Mouse (Mus musculus) brain, adult 2 months (tissue): ENCODE results near the gene Zfp651.

Experiments used
- DNase-seq: peaks from one replicate; pipeline ENCODE4 v3.0.0; 2011; ENCODE audit warnings: low read depth, low spot score

Gene Zfp651

DNA sequence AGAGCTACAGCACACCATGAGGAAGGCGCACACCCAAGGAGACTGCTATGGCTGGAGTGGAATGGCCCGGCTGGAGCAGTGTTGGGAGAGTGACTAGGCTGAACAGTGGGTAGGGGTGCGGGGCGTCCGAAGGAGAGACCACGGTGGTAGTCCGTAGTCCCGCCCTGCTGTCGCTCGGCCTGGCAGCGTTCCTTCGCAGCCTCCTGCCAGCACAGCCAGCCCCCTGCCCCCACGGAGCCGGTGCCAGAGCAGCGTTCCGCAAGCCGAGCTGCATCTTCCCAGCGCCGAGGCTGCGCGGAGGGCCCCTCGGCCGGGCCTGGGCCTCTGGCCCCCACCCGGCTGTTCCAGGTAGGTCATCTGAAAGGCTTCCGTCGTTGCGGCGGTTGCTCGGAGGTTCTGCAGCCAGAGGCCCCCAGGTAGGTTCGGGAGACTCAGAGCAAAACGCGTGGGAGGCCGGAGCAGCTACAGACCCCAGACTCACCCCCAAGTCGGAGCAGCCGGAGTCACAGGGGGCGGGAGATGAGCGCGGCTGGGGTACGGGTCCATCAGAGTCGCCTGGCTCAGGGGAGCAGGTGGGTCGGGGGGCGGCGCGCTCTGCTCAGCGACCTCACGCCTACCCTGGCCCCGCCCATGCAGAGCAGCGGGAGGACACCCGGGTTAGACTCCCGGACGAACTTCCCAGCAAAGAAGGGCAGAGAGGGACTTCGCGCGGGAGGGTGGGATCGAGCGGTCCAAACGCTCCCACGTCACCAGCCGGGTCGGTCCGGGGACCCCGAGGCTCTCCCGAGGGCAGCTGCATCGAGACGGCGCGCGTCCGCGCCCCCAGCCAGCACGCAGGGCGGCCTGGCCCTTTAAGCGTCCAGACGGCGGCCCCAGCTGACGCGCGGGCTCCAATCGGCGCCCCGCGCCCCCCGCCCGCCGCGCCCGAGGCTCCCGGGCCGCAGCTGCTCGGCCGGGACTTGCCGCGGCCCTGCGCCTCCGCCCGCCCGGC is at the start of gene Zfp651:
TSS of gene Zfp651 (plus strand) at position 240 of the 991 bp plus-strand sequence.
- DNase-seq = peak; percentile 81

DNA sequence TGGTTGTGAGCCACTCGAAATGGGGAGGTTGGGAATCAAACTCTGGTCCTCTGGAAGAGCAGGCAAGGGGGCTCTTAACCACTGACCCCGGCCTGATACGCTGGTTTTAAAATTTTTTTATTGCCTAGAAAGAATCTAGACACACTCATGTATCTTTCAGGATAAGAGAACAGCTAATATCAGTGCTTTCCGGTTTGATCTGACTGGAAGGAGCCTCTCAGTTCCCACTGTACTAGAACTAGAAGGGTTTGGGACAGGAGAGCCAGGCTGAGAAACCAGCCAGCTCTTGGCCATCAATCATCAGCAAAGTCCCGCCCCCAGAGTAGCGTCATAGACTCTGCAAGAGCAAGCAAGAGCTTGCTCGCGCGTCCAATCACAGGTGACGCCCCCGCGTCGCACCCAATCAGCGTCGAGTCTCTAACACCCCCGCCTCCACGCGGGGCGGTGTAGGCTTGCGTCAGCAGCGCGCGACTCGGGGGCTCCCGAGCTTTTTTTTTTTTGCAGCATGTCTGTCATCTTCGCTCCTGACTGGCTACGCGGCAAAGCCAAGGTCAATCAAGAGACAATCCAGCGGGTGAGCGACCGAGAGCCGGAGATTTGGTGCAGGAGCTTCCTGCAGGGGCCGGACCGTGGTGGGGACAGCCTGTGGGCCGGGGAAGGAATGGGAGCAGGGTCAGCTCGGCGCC is 49.1 kb upstream of the Zfp651 start, which contains the start of gene Ss18l2:
TSS of gene Ss18l2 (plus strand) at position 432 of the 686 bp plus-strand sequence.
- DNase-seq = peak; percentile 100

DNA sequence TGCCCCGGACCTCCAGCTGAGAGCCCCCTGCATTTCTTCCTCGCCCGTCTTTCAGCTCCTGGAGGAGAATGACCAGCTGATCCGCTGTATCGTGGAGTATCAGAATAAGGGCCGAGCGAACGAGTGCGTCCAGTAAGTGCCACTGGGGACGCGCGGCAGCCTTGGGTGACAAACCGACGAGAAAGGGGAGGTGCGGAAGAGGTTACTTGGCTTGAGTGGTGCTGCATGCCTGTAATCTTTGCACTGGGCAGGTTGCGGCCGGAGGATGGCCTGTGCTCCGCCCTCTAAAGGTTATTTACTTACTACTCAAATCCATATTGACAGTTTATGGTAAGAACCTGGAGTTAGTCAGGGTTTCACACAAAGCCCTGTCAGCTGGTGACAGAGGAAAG is 48.5 kb upstream of the Zfp651 start:
- DNase-seq = peak; percentile 44

DNA sequence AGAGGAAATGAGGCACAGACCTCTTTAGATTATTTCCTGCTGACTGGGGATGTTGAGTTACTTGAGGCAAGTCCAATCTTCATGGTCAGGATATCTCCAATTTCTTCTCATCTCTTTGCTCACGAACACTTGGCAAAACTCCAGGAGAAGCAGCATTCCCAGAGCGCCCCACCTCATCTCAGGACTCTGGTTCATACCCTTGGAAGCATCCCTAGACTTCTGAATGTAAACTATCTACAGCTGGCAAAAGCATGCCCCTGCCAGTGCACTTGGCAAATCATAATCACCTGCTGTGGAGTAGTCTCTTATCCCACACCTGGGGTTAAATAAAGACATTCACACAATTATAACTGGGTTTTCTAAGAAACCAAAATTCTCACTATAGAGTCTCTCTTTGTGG is 42.1 kb upstream of the Zfp651 start:
- no peak for DNase-seq

DNA sequence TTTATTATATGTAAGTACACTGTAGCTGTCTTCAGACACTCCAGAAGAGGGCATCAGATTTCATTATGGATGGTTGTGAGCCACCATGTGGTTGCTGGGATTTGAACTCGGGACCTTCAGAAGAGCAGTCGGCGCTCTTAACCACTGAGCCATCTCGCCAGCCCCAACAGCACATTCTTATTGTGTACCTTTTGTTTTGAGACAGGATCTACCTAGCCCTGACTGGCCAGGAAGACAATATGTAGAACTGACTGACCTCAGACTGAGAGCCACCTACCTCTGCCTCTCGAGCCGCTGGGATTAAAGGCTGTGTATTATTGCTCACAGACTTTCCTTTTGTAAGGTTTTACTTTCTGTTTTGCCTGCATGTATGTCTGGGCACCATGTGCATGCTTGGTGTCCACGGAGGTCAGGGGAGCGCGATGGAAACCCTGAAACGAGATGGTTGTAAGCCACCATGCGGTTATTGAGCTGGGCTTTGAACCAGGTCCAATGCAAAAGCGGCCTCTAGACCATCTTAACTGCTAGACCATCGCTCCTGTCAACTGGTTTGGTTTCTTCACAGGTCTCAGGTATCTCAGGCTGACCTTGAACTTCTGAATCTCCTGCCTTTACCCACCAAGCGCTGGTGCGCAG is 40.9 kb upstream of the Zfp651 start:
- no peak for DNase-seq

DNA sequence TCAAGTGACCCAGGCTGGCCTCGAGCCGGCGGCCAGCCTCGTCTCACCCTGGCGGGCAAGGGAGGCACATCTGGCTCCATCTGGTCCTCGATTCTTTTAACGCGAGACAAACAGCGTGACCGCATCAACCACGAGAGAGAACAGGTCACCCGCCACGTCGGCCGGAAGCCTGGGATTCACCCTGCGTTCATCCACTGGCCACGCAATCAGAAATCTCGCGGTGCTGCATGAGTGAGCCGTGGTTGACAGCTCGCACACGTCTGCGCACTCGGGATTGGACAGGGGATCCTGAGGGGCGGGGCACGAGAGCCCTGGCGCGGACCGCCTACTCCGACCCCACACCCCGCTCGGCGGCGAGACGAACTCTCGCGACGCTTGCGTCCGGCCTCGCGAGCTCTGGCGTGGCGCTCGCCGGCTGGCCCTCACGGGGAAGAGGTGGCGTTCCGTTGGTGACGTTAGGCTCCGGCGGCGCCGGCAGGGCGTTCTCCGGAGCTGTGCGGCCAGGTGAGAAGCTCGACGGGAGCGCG is 40.3 kb upstream of the Zfp651 start, which contains the start of gene Nktr:
TSS of gene Nktr (plus strand) at position 378 of the 527 bp plus-strand sequence.
- DNase-seq = peak; percentile 99

DNA sequence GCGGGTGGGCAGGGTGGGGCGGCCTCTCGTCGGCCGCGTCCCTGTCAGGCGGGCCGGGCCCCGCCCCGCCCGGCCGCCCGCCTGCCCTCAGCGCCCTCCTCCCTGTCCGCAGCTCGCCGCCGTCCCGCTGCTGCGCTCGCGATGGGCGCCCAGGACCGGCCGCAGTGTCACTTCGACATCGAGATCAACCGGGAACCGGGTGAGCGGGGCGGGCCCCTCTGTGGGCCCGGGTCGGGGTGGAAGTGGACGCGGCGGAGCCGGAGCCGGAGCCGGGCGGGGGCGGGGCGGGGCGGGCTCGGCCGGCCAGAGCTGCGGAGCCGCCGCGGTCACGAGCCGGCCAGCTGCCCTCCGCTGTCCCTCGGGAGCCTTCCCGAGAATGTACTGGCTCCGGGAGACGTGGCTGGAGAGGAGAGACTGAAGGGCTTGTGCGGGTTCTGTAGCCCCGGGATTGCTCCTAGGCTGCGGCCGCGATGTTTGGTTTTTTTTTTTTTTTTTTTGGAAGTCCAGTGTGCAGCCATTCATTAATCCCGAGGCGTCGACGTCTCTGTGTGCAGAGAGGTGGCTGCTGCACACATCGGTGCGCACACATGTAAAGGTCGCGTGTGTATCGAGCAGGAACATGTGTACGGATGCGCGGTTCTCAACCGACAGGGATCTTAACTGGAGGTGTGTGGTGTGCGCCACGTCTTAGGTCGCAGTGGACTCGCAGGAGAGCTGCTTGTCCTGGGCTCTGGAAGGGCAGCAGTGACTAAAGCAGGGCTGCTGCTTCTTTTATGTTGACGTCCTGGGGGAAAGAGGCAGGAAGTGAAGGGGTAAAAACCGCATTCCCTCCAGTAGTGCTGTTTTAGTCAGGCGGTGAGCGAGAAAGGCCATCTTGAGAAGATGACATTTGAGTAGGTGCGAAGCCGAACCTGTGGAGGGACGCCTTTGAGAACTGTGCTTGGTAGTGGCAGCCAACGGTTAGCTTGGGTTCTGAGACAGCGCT is 39.5 kb upstream of the Zfp651 start:
- DNase-seq = peak; percentile 52

DNA sequence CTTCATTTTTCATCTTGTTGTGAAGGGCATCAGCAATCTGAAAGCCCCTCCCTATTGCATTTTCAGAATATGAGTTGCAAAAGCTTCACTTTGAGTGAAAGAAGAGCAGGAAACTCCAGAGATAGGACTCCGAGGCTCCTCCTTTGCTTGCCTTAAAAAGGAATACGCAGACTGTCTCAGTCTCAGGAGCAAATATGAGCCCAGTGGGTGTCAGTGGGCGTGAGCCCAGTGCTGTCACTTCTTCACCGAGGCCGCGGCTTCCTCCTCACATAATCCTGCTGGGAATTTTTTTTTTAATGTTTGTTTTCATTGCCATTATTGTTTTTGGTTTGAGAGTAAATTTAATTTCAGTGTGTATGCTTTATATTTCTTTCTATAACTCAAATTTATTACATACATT is 18.6 kb upstream of the Zfp651 start:
- DNase-seq = peak; percentile 34

DNA sequence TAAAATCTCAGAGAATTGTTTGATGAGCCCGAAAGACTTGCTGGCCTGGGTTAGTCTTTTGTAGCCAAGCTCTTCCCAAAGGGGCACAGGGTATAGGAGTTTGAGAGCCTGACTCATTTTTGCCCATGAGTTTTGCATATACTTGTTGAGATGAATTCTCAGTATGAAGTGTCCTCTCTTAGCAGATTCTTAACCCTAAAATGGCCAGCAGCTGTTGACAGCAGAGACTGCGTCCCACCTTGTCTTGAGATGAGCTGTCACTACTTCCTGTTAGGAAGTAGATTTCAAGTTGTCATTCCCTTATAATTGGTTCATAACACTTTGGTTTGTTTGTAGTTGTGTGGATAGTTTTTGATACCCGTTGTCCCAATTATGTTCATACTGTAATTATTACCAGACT is 18.0 kb upstream of the Zfp651 start:
- DNase-seq = no peak

DNA sequence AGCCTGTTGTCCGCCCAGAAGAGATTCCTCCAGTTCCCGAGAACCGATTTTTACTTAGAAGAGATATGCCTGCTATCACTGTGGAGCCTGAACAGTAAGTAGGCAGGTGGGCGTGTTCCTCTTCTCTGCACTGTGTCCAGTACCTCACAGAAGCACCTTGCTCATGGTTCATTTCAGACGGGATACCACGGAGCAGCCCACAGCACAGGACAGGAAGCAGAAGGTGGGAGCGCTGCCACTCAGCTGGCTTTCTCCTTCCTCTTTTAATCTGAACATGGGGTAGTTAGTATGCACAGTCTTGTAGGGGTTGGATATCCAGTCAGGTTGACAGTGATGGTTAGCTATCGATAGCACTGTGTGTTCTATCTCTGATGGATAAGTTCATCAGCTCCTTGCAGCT is 15.1 kb upstream of the Zfp651 start:
- no peak for DNase-seq

DNA sequence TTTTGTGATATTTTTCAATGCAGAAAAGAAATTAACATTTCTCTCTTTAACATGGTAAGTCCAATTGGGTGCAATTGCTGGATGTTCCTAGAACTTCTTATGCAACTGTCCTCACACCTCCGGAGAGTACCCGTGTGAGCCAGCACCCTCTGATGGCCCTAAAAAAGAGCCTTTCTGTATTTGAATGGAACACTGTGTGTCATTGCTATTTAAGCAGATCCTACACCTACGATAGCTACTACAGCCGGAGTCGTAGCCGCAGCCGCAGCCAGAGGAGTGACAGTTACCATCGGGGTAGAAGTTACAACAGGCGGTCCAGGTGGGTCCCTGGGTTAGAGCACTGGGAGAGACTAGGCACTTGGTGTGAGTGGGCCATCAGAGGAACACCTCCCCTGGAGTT is 6.4 kb upstream of the Zfp651 start:
- DNase-seq = peak; percentile 75

DNA sequence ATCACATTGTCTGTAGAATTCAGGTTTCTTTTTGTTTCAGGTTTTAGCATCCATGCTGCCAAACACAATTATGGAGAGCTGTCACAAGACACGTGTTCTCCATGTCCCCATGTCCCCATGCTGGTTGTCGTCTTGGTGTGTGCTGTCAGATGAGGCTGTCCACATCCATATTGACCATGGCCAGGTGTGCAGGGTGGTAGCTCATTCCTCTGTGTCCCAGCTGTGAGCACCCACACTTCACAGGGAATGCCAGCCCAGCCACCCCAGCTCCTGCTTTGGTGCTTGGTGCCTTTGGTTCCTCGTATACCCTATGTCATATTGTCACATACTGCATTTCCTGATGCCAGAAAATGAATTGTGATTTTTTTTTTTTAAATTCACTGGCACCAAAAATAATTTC is 4.5 kb upstream of the Zfp651 start:
- no peak for DNase-seq

DNA sequence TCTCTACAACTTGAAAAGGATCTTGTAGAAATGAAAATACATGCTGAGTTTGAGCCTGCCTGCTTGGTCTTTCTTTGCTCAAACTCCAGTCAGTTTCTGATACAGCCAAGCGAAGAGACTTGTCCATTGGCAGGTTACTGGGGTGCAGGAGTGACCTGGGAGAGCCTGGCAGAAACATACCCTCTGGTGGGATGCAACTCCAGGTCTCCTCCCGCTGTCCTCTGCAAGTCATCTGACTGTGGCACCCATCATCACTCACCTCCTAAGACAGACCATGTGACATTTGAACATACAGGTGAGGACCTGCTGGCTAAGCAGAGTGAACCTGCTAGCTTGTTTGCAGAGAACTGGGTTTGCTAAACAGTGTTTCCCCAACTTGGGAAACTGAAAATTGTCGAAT is 2.3 kb upstream of the Zfp651 start:
- no peak for DNase-seq

DNA sequence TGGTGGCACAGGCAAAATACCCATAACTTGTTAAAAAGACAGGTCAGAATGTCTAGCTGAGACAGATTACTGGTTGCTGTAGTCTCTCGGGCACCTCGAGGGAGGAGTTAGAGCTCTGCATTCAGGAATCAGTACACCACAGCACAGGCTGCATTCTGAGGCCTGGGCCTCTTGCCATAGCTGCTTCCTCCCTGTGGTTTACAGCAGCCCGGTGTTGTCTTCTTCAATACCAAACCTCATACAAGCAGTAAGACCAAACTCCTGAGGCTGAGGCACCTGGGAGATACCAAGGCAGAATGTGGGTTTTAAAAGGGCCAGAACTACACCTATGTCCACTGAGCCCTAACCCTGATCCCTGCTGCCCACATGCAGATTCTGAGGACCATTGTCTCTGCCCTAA is 1.7 kb upstream of the Zfp651 start:
- DNase-seq = peak; percentile 57

DNA sequence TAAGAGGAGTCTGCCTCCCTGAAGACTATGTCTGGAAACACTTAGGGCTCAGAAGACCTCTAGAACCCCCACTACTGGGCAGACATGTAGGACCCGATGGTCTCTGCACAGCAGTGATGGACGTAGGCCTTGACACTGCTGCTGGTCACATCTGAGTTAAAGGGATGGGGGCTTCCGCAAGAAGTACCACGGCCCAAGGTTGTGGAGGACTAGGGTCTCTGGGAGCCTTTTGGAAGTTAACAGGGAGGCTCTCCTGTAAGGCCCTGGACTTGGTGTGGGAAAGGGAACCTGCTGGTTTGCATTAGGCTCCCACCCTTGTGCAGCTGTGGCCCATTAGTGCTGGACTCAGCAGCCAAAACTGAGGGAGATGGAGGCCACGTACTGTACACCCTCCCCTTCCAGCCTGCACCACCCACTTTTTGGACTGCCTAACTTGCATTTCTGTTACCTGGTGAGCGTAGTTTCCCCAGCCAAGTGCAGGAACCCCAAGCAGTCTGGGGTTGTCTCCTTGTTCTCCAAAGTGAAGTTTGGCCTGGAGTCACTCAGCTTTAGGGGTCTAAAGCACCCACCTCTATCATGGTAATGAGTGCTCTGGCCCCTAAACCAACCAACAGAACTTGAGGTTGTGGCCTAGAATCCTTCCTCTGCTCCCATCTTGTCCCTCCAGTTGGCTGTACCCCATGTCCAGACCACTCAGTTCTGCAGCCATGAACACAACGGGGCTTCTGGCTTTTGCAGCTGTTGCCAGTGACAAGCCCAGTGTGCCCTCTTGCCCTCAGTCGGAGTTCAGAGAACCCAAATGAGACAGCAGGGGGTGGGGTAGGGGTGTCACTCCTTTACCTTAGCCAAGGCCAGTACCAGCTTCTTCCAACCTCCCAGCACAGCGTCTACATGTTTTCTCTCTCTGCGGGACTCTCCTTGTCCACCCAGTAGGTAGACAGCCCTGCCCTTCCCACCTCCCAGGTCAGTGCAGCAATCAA is 1.0 kb upstream of the Zfp651 start:
- no peak for DNase-seq

DNA sequence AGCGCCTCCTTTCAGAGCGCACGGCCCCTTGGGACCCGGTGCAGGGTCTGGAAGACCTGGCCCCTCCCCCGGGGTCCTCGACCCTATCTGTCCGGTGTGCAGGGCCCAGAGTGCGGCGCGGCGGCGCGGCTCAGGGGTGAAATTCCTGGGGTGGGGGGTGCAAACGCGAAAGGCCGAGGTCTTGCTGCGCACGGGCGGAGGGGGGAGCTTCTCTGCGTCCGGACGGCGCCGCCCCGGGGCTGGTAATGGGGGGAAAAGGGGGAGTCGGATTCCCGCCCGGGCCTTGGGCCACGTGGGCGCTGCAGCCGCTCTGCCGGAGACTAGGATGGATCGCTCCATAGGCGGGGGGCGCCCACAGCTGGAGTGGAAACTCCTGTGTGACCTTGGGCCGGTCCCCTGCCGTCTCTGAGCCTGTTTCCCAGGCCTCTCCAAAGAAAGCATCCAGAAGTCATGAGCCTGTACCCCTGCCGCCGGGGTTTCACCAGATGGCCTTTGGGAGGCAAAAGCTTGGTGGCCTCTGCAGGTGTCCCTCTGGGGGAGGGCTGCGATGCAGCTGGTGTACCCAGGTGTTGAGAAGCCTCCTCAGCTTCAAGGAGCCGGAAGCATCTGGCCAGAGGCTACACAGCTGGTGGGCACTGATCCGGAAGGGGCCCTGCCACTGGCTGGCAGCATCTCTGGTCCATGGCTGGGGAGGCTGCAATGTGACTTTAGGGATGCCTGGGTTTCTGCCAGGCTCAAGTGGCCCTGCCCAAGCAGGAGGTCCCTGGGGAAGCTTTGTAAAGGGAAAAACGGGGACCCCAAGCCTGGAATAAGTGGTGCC is 1.4 kb downstream of the Zfp651 start:
- DNase-seq = peak; percentile 71

DNA sequence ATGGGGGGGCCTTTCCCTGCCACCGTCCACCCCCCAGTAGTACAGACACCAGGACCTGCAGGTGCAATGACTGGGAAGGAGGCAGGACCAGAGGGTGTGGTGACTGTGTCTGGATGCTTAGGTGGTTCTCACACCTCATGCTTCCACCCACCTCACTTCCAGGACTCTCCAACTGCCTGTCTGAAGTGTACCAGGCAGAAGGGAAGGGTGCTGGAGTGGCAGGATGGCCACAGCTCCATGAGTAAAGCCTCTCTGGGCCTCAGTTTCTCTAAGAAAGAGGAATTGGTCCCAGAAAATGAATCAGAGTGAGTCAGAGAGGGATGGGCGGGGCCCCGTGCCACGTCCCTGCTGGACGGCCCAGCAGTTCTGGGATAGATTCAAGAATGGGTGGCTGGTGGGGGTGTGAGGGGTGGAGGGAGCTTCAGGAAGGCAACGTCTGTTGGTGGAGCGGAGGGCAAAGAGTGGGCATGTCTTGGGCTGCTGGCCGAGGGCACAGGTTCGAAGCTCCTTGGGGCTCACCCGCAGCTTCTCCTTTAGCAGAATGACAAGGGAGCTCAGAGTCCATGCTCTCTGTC is 2.0 kb downstream of the Zfp651 start:
- peak; percentile 58 for DNase-seq

DNA sequence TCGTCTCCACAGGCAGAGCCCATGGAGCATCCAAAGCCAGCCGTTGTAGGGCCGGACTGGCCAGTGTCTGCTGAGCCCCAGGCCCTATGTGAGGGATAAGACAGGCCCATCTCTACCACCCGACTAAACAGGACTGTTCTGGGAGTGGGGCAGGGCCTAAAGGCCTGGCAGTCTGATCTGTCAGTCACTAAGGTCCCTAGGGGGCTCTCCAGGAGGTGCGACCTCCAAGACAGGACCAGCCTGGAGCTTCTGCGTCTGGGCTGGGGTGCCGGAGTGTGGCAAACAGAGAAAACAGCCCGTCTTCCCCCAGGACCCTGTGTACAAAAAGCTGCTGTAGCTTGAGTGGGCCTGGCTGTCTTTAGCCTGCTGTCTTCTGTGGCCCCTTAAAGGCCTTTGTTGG is 2.7 kb downstream of the Zfp651 start:
- no peak for DNase-seq
